Mouse (Mus musculus) c-Kit-positive CD71-positive TER-119-positive erythroid progenitor cells, embryonic 14.5 days (primary cell): ENCODE results near the gene Pm20d1.

Source experiments
- DNase-seq: peaks from one replicate; pipeline ENCODE4 v3.0.0-alpha.2; 2013; ENCODE audit warnings: low spot score

Pm20d1 gene

DNA sequence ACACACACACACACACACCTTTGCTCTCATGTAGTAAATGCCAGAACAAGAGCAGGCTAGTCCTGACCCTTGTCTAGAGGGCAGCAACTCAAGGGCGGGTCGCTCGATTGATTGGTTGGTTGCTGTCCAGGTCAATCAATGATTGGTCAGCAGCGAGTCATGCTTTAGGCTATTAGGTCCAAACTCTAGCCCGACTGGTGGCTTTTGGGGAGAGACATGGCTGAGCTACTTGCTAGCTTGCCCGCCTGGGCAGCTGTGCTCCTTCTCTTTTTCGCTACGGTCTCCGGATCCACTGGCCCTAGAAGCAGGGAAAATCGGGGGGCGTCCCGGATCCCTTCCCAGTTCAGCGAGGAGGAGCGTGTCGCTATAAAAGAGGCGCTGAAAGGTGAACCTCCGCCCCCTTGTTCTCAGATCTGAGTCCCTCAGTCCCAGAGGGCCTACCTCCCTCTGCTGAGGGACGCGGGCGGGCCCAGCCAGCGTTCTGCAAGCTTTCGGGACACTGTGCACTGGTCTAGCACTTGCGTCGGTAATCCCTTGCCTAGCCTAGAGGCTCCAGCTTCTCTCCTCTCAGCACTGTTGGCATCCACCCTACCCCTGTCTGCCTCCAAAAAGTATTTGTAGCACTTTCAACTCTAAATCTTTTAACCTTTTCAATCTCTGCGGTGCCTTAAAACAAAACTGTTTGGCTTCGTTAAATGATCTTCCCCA lies at the start of gene Pm20d1:
Pm20d1 (plus strand) TSS at position 180 of the 708 bp plus-strand sequence.
- no peak for DNase-seq

DNA sequence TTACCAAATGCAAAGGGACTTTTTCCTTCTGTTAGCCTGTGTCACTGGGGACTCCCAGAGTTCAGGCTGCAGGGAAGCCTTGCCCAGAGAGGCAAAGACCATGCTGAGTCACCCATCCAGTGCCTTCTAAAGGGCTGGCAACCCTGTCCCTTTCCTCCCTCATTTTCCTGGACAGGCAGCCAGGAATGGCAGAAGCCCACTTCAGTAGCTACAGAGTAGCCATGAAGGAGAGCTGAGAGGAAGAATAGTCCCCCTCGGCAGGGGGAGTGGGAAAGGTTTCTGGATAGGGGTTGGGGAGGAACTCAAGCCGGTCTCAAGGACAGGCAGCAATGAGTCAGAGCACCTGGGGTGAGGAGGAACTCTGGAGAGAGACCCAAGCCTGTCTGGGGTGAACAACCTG lies 49.4 kb upstream of the Pm20d1 start:
- no peak for DNase-seq

- no peak for DNase-seq
Measured at GRCm38 (mm10) chr1:131748636-131749035, 48.5 kb upstream of the Pm20d1 start.

DNA sequence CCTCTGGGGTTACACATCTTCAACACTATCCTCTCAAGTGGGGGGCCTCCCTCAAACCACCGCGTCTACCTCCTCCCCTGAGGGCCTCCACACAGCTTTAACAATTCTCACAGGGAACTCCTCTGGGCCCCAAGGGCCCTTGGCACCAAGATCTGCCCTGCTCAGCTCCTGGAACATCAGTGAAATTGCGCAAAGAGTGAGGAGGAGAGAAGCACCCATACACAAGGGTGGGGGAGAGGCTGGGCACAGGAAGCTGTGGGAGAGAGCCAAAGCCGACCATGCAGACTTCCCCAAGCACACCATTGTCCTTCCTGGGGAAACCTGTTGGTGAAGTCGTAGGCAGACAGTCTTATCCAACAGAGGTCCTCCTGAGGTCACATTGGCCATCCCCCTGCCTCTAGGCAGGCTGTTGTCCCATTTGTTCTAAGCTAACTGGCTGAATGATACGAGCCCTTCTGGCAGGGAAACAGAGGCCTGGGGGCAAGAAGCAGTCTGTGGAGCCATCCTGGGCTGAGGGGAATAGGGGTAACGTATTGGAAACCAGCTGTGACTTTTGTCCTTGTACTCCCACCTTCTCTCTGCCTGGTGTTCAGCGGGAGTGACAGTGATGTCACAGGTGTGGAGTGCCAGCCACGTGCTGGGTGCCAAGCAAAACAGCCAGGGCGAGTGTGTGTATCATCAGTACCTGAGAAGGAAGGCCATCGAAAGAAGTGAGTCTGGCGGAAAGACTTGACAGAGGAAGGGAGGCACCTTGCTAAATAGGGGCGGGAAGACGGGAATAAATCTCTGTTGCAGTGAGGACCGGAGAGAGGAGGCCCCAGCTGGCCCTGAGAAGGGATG lies 47.3 kb upstream of the Pm20d1 start:
- no peak for DNase-seq

DNA sequence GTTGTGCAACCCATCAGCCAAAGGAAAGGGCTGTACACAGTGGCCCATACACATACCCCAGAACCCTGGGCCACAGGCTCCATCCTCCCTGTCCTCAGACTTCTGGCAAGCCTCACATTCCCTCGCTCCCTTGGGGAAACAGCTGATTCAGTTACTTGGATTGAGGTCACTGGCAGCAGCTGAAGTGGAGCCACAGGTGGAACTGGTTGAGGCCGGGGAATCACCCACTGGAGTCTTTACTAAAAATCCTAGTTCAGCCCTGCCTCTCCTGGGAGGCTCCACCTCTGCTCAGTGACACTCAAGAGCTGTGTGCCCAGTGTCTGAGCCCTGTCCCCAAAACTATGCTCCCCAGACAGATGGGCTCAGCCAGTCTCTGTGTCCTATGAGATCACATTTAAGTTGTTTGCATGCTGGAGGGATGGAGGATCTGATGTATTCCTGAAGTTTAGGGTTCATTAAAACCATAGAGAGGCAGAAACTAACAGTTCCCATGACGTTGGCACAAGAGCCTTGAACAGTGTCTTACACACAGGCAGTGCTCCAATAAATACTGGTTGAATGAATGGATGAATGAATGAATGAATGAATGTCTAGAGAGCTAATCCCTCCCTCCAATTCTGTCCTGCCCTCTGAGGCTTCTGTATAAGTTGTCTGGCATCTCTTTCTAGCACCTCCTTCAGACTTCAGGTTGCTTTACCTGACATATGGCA lies 45.8 kb upstream of the Pm20d1 start:
- DNase-seq = no peak

DNA sequence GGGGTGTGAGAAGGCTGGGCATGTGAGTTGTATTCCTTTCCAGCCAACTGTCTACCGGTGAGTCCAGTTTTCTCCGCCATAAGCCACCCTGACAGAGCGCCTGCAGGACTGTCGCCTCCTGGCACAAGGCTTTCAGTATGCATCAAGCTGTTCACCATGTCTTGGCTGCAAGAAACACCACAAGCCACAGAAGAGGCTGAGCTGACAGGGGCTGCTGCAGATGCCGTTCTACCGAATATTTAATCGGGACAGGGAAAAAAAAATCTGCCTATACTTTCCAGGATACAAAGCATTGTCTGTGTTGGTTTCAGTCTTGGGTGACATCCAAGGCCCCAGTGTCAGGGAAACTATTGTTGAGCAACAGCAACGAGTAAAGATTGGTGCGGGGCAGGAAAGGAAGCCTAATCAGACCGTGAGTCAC lies 45.3 kb upstream of the Pm20d1 start:
- DNase-seq = no peak

DNA sequence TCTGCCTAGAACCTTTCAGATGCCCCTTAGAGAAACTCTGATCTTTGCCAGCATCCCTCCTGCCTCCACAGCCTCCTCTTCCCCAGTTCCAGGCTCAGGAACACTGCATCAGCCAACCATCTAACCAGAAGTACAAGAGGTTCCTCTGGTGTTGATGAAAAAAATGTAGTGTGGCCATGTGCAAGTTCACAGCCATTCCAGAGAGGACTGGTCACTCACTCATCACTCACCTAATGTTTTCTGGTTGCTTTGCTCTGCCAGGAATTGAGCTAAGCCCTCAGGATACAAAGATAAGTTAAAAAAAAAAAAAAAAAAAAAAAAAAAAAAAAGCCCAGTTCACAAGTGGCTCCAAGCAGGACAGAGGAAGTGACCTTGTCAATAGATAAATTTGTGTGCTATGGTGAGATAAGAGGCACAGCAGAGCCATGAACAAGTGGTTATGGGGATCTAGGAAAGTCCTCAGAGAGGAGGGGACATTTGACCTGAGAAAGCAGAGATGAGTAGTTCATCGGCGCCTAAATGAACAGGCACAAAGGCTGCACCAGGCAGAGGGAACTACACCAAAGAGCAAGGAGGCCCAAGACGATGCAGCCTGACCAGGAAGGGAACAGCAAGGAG lies 42.9 kb upstream of the Pm20d1 start:
- DNase-seq = no peak

DNA sequence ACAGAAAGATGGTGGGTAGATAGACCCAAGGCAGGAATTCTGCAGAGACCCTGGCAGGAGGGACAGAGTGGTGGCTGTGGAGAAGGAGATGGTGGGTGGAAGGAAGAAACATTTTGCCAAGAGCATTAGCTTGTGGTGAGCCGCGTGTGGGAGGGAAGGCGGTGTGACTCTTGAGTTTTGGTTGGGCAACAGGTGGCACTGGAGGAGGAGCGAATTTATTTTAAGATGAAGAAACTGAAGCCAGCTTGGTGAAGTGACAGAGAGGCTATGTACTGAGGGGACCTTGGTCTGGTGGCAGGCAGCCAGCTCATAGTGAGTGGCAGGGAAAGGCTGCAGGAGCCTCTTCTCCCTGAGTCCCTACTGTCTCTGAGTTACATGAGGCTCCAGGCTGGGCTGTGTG lies 42.3 kb upstream of the Pm20d1 start:
- no peak for DNase-seq

GRCm38 (mm10) chr1:131757211-131757610 lies 40.0 kb upstream of the Pm20d1 start:
- no peak for DNase-seq

GRCm38 (mm10) chr1:131758796-131759195 lies 38.4 kb upstream of the Pm20d1 start:
- DNase-seq = no peak

- no peak for DNase-seq
Measured at GRCm38 (mm10) chr1:131759667-131760427, 37.3 kb upstream of the Pm20d1 start.

- DNase-seq = no peak
Measured at GRCm38 (mm10) chr1:131760428-131760820, 36.8 kb upstream of the Pm20d1 start.

- no peak for DNase-seq
Measured at GRCm38 (mm10) chr1:131761079-131761831, 35.9 kb upstream of the Pm20d1 start.

DNA sequence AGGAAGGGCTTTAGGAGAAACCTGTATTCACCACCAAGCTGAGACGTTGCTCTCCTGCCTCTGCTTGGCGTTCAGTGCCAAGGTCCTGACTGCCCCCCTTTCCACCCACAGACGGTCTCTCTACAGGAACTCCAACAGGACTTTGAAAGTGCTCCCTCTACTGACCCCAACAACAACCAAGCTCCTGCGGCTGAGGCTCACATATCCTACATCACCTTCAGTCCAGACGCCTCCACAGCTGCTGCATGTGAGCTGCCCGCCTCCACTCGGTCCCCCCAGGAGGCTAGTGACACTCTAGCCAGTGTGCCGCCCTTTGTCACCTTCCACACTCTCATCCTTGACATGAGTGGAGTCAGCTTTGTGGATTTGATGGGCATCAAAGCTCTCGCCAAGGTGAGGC lies 33.5 kb upstream of the Pm20d1 start:
- DNase-seq = no peak

GRCm38 (mm10) chr1:131764581-131765338 lies 32.4 kb upstream of the Pm20d1 start:
- DNase-seq = no peak

GRCm38 (mm10) chr1:131765357-131766001 lies 31.7 kb upstream of the Pm20d1 start:
- DNase-seq = peak; percentile 54

GRCm38 (mm10) chr1:131769296-131769695 lies 27.9 kb upstream of the Pm20d1 start:
- no peak for DNase-seq

GRCm38 (mm10) chr1:131770656-131771055 lies 26.5 kb upstream of the Pm20d1 start:
- DNase-seq = no peak

DNA sequence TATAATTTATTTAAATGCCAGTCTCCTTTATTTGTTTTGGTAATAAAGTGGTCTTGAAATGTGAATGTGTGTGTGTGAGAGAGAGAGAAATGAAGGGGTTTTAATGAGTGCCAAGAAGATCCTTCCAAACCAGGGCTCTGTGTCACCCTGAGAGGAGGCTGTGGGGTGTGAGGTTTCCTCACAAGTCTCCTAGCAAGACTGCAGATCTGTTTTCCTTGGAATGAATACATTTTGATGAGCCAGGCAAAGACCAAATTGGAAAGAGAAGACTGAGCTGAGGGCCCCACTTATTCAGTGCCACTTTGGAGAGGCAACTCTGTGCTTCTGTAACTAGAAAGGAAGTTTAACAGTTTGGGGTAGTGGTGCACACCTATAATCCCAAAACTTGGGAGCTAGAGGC lies 25.7 kb upstream of the Pm20d1 start:
- DNase-seq = no peak

DNA sequence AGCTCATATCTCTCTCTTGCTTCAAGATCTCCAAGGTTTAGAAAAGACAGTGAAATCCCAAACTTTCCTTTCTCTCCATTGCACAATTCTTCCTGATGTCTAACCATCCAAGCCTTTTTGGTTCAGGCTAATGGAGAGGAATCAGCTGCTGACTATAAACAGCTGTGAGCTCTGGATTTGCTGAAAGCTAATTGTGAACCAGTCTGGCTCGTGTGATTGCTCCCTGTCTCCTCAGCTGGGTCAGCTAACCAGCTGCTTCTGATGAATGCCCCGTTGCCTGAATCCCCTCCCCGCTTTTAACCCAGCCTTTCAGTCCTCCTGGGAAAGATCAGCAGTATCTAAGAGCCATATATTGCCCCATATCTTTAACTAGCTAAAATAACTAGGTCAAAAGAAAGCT lies 2.6 kb upstream of the Pm20d1 start:
- DNase-seq = no peak
